Mouse (Mus musculus) bone marrow macrophage, adult 2 months (primary cell): ENCODE measurements around the gene Cep170.

Experiments
- CTCF ChIP-seq: IDR thresholded peaks from 2 replicates; pipeline ENCODE4 v1.5.1; 2012; ENCODE audit warnings: low read depth, mild to moderate bottlenecking, low read length, moderate library complexity
- POLR2A ChIP-seq: IDR thresholded peaks from 2 replicates; pipeline ENCODE4 v1.6.1; 2012; ENCODE audit warnings: mild to moderate bottlenecking, low read depth, low read length, borderline replicate concordance

DNA sequence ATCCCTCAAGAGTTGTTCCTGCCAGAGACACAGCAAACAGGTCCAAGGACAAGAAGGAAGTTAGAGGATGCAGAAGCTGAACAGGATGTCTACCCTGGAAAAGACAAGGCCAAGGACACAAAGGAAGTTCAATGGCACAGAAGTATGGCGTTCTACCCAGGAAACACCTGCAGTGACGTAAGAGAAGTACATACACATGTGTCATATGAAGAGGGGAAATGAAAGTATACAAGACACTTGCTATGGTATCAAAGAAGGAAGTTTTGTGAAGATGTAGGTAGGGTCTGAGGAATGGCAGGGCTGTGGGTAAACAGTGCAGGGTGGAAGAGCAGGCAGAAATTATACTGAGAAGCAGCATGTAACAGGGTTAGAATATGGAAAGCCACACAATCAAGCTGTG, 81.0 kb downstream of the Cep170 start:
- TF ChIP-seq POLR2A, result no peak
- TF ChIP-seq CTCF, result no peak
